Mouse (Mus musculus) layer of hippocampus, postnatal 36 days (tissue): Measurements from ENCODE around the gene Dusp18. TPM values are rescaled to one million over a fixed set of nuclear protein-coding genes. Genes with fewer than 3 reads are reported as not detected.

Source experiments
- DNase-seq, 2 experiments: peaks; one replicate each; pipeline ENCODE4 v3.0.0; 2022
- total RNA-seq, 2 experiments: library from RNA; stranded (reverse); gene quantifications; 2 replicates each; pipeline ENCODE4 v1.2.3; 2021

Dusp18 gene
- total RNA-seq, 2 experiments from 2014 or later = 24.1 to 26.7 TPM

- DNase-seq = peak; percentile 66 to 71
Observed at GRCm38 (mm10) chr11:3931511-3932211, 36.6 kb downstream of the Dusp18 start, which contains the start of gene Tcn2. Gene Tcn2, minus strand, starts transcription at chr11:3932159.

GRCm38 (mm10) chr11:3933756-3934285 is 38.8 kb downstream of the Dusp18 start:
- DNase-seq = no peak

- no peak for DNase-seq
Observed at GRCm38 (mm10) chr11:3935135-3935534, 40.1 kb downstream of the Dusp18 start.

GRCm38 (mm10) chr11:3936318-3936717 is 41.3 kb downstream of the Dusp18 start:
- DNase-seq = no peak

- DNase-seq = no peak
Observed at GRCm38 (mm10) chr11:3937321-3937874, 42.4 kb downstream of the Dusp18 start.

DNA sequence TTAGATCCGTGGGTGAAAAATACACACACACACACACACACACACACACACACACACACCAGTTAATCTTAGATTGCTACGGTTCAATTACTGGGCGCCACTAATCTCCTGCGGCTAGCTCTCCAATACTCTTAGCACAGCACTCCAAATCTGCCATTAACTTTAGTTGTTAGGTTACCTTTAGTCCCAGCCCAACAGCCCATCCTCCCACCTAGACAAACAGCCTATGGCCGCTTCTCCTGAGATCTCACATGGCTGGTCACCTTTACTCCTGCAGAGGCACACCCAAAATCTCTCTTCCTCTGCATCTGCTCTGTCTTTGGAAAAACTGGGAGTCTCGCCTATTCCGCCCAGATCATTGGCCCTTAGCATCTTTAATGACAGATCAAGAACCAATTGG is 46.3 kb downstream of the Dusp18 start:
- no peak for DNase-seq

DNA sequence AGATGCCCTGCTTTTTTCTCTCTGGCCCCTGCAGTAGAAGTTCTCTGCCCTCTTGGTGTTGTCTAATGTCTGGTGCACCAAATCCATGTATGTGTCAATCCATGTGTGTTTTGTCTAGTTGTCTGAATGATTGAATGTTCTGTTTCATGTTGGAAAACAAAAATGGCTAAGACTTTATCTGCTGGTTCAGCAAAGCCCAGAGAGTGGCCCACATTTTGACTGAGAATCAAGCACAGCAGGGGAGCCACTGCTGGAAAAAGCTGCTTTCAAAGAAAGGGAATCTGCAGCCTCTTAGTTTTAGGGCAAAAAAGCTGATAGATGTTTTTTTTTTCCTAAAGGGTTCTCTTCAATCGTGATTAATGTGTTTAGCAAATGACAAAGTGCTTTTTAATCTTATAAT is 51.3 kb downstream of the Dusp18 start:
- no peak for DNase-seq

Other genes with a start within 250 kb of the Dusp18 start
- 10 to 100 TPM; 44.3 to 47.4 TPM for gene Morc2a, start 246.0 kb upstream of the Dusp18 start, total RNA-seq
- 10 to 100 TPM; 75.7 to 80.7 TPM for gene Osbp2, start 31.3 kb upstream of the Dusp18 start, total RNA-seq
- gene 4921536K21Rik, start 142 bp upstream of the Dusp18 start, total RNA-seq = under 1 TPM; 0.55 to 0.56 TPM
- 10 to 100 TPM; 16.1 to 17.1 TPM for gene Slc35e4, start 19.4 kb downstream of the Dusp18 start, total RNA-seq
- gene Tcn2, start 36.9 kb downstream of the Dusp18 start, total RNA-seq = 10 to 100 TPM; 14.5 to 18.3 TPM
- 10 to 100 TPM; 33.0 to 35.3 TPM for gene Pes1, start 68.7 kb downstream of the Dusp18 start, total RNA-seq
- under 1 TPM in 1 of 2 experiments, not detected in 1; 0.43 TPM for gene 4930556J24Rik, start 81.5 kb downstream of the Dusp18 start, total RNA-seq
- gene Gal3st1, start 88.4 kb downstream of the Dusp18 start, total RNA-seq = 10 to 100 TPM; 12.5 to 14.2 TPM
- under 1 TPM; 0.13 to 0.40 TPM for gene Sec14l4, start 136.2 kb downstream of the Dusp18 start, total RNA-seq
- 1 to 10 TPM; 1.1 to 1.2 TPM for gene Sec14l3, start 169.6 kb downstream of the Dusp18 start, total RNA-seq
- 100 to 1,000 TPM; 118 TPM for gene Mtfp1, start 200.2 kb downstream of the Dusp18 start, total RNA-seq
- 10 to 100 TPM; 52.5 to 57.4 TPM for gene Sec14l2, start 228.2 kb downstream of the Dusp18 start, total RNA-seq
- gene Rnf215, start 240.0 kb downstream of the Dusp18 start, total RNA-seq = 10 to 100 TPM; 32.4 to 35.7 TPM